Mouse (Mus musculus) MEL (cell line): ENCODE measurements at regions not wholly inside any gene's neighbourhood (a gene's known extent, or its start where the extent isn't known, plus 50 kb on each side); places are given as distances from the start of the nearest gene placed in this dataset.
"Not testable (repeated sequence)": the region's sequence is repeated elsewhere in the genome, so short reads cannot be mapped to it uniquely, and the experiment has no call there.

Experiments used
- DNase-seq: peaks from one replicate; pipeline ENCODE4 v3.0.0; 2011; ENCODE audit warnings: low read depth, low spot score
- H3K27ac ChIP-seq: 2 replicates; pipeline ENCODE4 v1.5.1; 2012; ENCODE audit warnings: low read depth, mild to moderate bottlenecking, control low read depth, low read length, moderate library complexity; ENCODE audit not compliant: control insufficient read depth
- H3K27me3 ChIP-seq, 2 experiments: fragments of 150-350 bp in 1 of 2; sonication (generic) in 1 of 2; 2 replicates each; pipeline ENCODE4 v1.6.1; 2012; ENCODE audit warnings: low read length in 2 of 2, mild to moderate bottlenecking in 2 of 2, improper control_type of control experiment in 1 of 2, moderate library complexity in 1 of 2; ENCODE audit not compliant: insufficient read depth in 2 of 2, control insufficient read depth in 1 of 2
- H3K36me3 ChIP-seq, 2 experiments: 2 replicates each; pipeline ENCODE4 v1.6.1; 2012 to 2014; ENCODE audit warnings: low read length in 2 of 2, improper control_type of control experiment in 1 of 2, inconsistent platforms in 1 of 2, mild to moderate bottlenecking in 1 of 2; ENCODE audit not compliant: insufficient read depth in 2 of 2, control insufficient read depth in 1 of 2
- H3K4me1 ChIP-seq, 2 experiments: fragments of 150-350 bp in 1 of 2; sonication (generic) in 1 of 2; 2 replicates each; pipeline ENCODE4 v1.6.1; 2012; ENCODE audit warnings: low read length in 2 of 2, improper control_type of control experiment in 1 of 2, mild to moderate bottlenecking in 1 of 2; ENCODE audit not compliant: insufficient read depth in 2 of 2, control insufficient read depth in 1 of 2
- H3K4me3 ChIP-seq, 2 experiments: fragments of 150-350 bp in 1 of 2; sonication (generic) in 1 of 2; 2 replicates each; pipeline ENCODE4 v1.5.1; 2012; ENCODE audit warnings: low read depth in 2 of 2, low read length in 2 of 2, mild to moderate bottlenecking in 2 of 2, moderate library complexity in 2 of 2, control low read depth in 1 of 2, improper control_type of control experiment in 1 of 2; ENCODE audit not compliant: control insufficient read depth in 1 of 2, insufficient read depth in 1 of 2
- H3K79me2 ChIP-seq: 2 replicates; pipeline ENCODE4 v1.6.1; 2012; ENCODE audit warnings: mild to moderate bottlenecking, low read length, moderate library complexity; ENCODE audit not compliant: control insufficient read depth, poor library complexity, insufficient read depth
- H3K9ac ChIP-seq: 2 replicates; pipeline ENCODE4 v1.6.1; 2012; ENCODE audit warnings: low read depth, mild to moderate bottlenecking, control low read depth, low read length, moderate library complexity; ENCODE audit not compliant: control insufficient read depth, poor library complexity, severe bottlenecking
- H3K9me3 ChIP-seq: fragments of 150-350 bp; sonication (generic); replicated peaks from 2 replicates; pipeline ENCODE4 v1.6.1; 2012; ENCODE audit warnings: mild to moderate bottlenecking, low read length, improper control_type of control experiment, moderate library complexity; ENCODE audit not compliant: insufficient read depth
- BHLHE40 ChIP-seq: IDR thresholded peaks from 2 replicates; pipeline ENCODE4 v1.6.1; 2012; ENCODE audit warnings: low read depth, mild to moderate bottlenecking, inconsistent platforms, low read length, improper control_type of control experiment, borderline replicate concordance
- CHD2 ChIP-seq: IDR thresholded peaks from 2 replicates; pipeline ENCODE4 v1.6.1; 2011; ENCODE audit warnings: low read length, improper control_type of control experiment
- ELF1 ChIP-seq: IDR thresholded peaks from 2 replicates; pipeline ENCODE4 v1.6.1; 2014; ENCODE audit warnings: low read depth, mild to moderate bottlenecking, inconsistent platforms, low read length, improper control_type of control experiment, moderate library complexity
- JUND ChIP-seq: IDR thresholded peaks from 2 replicates; pipeline ENCODE4 v1.6.1; 2011; ENCODE audit warnings: low read depth, mild to moderate bottlenecking, improper control_type of control experiment, low read length
- KAT2A ChIP-seq: conservative IDR thresholded peaks from 2 replicates; pipeline ENCODE4 v1.6.1; 2012; ENCODE audit warnings: low read depth, low read length, improper control_type of control experiment, inconsistent platforms
- MAX ChIP-seq: IDR thresholded peaks from 2 replicates; pipeline ENCODE4 v1.6.1; 2011; ENCODE audit warnings: low read length, improper control_type of control experiment
- MAZ ChIP-seq: IDR thresholded peaks from 2 replicates; pipeline ENCODE4 v1.6.1; 2012; ENCODE audit warnings: low read depth, mild to moderate bottlenecking, inconsistent platforms, low read length, improper control_type of control experiment
- MEF2A ChIP-seq: IDR thresholded peaks from 2 replicates; pipeline ENCODE4 v1.6.1; 2014; ENCODE audit warnings: low read depth, mild to moderate bottlenecking, inconsistent platforms, low read length, improper control_type of control experiment; ENCODE audit not compliant: poor library complexity, insufficient replicate concordance, severe bottlenecking; ENCODE audit errors: extremely low read depth
- MXI1 ChIP-seq: IDR thresholded peaks from 2 replicates; pipeline ENCODE4 v1.6.1; 2011; ENCODE audit warnings: mild to moderate bottlenecking, low read depth, low read length, improper control_type of control experiment
- POLR2A ChIP-seq, 2 experiments: IDR thresholded peaks; 2 replicates each; pipeline ENCODE4 v1.6.1; 2011 to 2012; ENCODE audit warnings: low read length in 2 of 2, mild to moderate bottlenecking in 2 of 2, control low read depth in 1 of 2, improper control_type of control experiment in 1 of 2, low read depth in 1 of 2, moderate library complexity in 1 of 2; ENCODE audit not compliant: control insufficient read depth in 1 of 2, insufficient read depth in 1 of 2, poor library complexity in 1 of 2
- POLR2AphosphoS2 ChIP-seq: IDR thresholded peaks from 2 replicates; pipeline ENCODE4 v1.6.1; 2011; ENCODE audit warnings: low read length, improper control_type of control experiment
- POLR2AphosphoS5 ChIP-seq: IDR thresholded peaks from 2 replicates; pipeline ENCODE4 v1.6.1; 2012; ENCODE audit warnings: low read depth, borderline replicate concordance, mild to moderate bottlenecking, inconsistent platforms, low read length, moderate library complexity, mixed read lengths
- RAD21 ChIP-seq: IDR thresholded peaks from 2 replicates; pipeline ENCODE4 v1.6.1; 2011; ENCODE audit warnings: mild to moderate bottlenecking, low read depth, low read length, improper control_type of control experiment
- RCOR1 ChIP-seq: IDR thresholded peaks from 2 replicates; pipeline ENCODE4 v1.6.1; 2012; ENCODE audit warnings: low read depth, mild to moderate bottlenecking, inconsistent platforms, low read length, improper control_type of control experiment
- USF1 ChIP-seq: IDR thresholded peaks from 2 replicates; pipeline ENCODE4 v1.6.1; 2014; ENCODE audit warnings: low read depth, mild to moderate bottlenecking, inconsistent platforms, low read length, improper control_type of control experiment, moderate library complexity
- USF2 ChIP-seq, 2 experiments: IDR thresholded peaks; 2 replicates each; pipeline ENCODE4 v1.6.1; 2011 to 2012; ENCODE audit warnings: improper control_type of control experiment in 2 of 2, low read length in 2 of 2, borderline replicate concordance in 1 of 2, inconsistent platforms in 1 of 2, low read depth in 1 of 2, mild to moderate bottlenecking in 1 of 2; ENCODE audit not compliant: insufficient read depth in 1 of 2
- ZNF384 ChIP-seq: IDR thresholded peaks from 2 replicates; pipeline ENCODE4 v1.6.1; 2012; ENCODE audit warnings: low read depth, mild to moderate bottlenecking, inconsistent platforms, low read length, improper control_type of control experiment

DNA sequence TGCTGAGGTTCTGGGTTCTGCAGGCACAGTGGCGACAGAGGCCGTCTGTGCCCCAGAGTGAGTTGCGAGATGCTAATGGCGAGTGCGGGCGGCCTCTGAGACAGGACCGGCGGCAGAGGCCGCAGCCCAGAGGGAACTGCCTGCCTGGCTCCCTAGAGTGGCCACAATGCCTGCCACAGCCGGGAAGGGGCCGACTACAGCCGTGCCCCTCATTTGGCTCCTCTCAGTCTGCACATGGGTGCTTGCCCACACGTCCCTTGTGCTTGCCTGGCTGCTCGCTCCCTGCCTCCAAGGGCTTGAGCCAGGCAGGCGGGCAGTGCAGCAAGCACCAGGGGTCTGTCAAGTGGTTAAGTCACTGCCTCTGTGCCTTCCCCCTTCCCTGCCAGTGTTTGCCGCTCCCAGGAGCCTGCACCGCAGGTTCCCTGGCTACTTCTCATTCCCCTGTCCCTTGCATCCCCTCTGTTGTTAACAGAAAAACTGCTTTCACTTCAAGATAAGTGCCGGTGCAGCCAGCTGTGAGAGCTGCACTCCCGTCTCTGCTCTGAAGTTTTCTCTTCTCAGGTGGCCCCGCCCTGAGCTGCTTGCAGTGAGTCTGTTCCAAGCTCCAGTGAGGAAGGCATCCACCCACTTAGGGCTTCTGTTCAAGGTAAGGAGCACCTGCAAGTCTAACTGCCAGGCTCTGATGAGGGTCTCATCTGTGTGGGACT, 64.1 kb upstream of the Tgm3 start:
- DNase-seq: no peak
- TF ChIP-seq USF2 (IDR thresholded peaks at IDR 0.05; ENCODE audit: borderline replicate concordance in 1 of 2, insufficient read depth in 1 of 2, low read depth in 1 of 2, low read length in 2 of 2) (no peak), USF1 (no peak), MAZ (no peak), ELF1 (no peak), RAD21 (no peak), MXI1 (no peak), MEF2A (no peak), KAT2A (no peak), BHLHE40 (no peak), POLR2A (IDR thresholded peaks at IDR 0.05; ENCODE audit: control insufficient read depth in 1 of 2, insufficient read depth in 1 of 2, low read depth in 1 of 2, low read length in 2 of 2, poor library complexity in 1 of 2) (no peak), POLR2AphosphoS2 (no peak), RCOR1 (no peak), MAX (no peak)
- H3K9ac ChIP-seq: no peak overlapping the region
- no peaks in the 10 kb centered on the region for H3K79me2 ChIP-seq
- H3K4me3 ChIP-seq: no peak overlapping the region
- no peaks in the 10 kb centered on the region for H3K9me3 ChIP-seq
- no peaks in the 10 kb centered on the region; a peak in 3 of 4 replicates for H3K27me3 ChIP-seq
- no peak overlapping the region for H3K27ac ChIP-seq
- no peaks in the 10 kb centered on the region for H3K36me3 ChIP-seq
- H3K4me1 ChIP-seq: no peaks in the 10 kb centered on the region

DNA sequence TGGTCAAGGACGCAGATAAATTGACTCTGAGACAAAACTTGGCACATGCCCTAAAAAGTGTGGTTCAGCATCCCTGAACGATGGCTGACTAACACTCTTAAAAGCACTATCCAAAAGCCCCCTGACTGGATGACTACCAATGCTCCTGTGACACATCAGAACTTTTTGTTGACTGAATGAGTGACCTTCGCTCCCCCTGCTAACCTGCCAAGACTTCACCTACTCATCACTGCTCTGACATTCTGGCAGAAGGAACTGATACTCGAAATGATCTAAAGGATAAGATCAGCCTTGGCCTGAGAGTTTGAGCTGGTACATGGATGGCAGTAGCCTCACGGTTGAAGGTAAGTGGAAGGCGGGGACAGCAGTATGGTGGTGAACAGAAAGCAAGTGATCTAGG, 62.4 kb upstream of the Tgm3 start:
- not testable (repeated sequence) for H3K9ac ChIP-seq, DNase-seq, H3K4me3 ChIP-seq, H3K4me1 ChIP-seq, H3K9me3 ChIP-seq, H3K79me2 ChIP-seq, H3K27ac ChIP-seq, H3K36me3 ChIP-seq, H3K27me3 ChIP-seq

DNA sequence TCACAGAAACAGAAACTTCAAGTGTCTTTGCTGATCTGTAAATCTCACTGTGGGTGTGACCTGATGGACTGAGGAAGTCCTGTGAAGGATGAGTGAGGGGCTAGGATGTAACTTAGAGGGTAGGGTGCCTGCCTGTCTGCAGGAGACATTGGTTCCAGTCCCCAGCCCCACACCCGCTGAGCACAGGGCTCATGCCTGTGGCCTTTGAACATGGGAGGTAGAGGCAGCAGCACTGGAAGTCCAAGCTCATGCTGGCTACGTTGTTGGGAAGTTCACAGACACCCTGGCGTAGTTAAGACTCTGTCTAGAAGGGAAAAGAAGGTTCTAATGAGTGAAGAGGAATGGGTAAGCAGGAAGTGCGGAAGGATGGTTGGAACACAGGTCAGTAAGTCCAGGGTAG, 59.7 kb upstream of the Tgm3 start:
- no peak for DNase-seq
- Histone ChIP-seq H3K4me3 (no peak overlapping the region), H3K27ac (no peak overlapping the region)
- no peak for TF ChIP-seq ZNF384
- no peak for TF ChIP-seq ELF1
- no peak for TF ChIP-seq JUND
- TF ChIP-seq MAZ: no peak
- TF ChIP-seq POLR2AphosphoS5: no peak
- TF ChIP-seq MXI1: no peak
- no peak for TF ChIP-seq CHD2
- TF ChIP-seq, all 39 proteins: peak for 0
- H3K27me3 ChIP-seq: peaks cover 0 to 2% of the 10 kb centered on the region in 2 experiments; a peak in 2 of 4 replicates
- no peaks in the 10 kb centered on the region for H3K79me2 ChIP-seq
- H3K36me3 ChIP-seq: no peaks in the 10 kb centered on the region
- H3K9ac ChIP-seq: no peak overlapping the region
- H3K4me1 ChIP-seq: no peaks in the 10 kb centered on the region
- H3K9me3 ChIP-seq: no peaks in the 10 kb centered on the region
